Mouse (Mus musculus) heart, postnatal 0 days (tissue): ENCODE results near the gene Dpp9. TPM values are rescaled to one million over a fixed set of nuclear protein-coding genes. Genes with fewer than 3 reads are reported as not detected.

ENCODE experiments used
- ATAC-seq: fragments of 200-750 bp; cut with Nextera tagmentation; 2 replicates; pipeline ENCODE4 v1.8.0; 2017; ENCODE audit warnings: low read depth, moderate number of reproducible peaks, moderate library complexity; ENCODE audit not compliant: insufficient read depth
- DNase-seq: peaks from one replicate; pipeline ENCODE4 v3.0.0-alpha.2; 2016; ENCODE audit warnings: low spot score
- H3K27ac ChIP-seq: fragments of 300-500 bp; sonication (generic); 2 replicates; pipeline ENCODE4 v1.5.1; 2014; ENCODE audit warnings: low read depth, mild to moderate bottlenecking
- H3K27me3 ChIP-seq: fragments of 300-500 bp; sonication (generic); 2 replicates; pipeline ENCODE4 v1.6.1; 2014; ENCODE audit warnings: low read length, mixed read lengths; ENCODE audit not compliant: control insufficient read depth, insufficient read depth
- H3K36me3 ChIP-seq: fragments of 300-500 bp; sonication (generic); replicated peaks from 2 replicates; pipeline ENCODE4 v1.6.1; 2014; ENCODE audit warnings: low read length, mixed read lengths; ENCODE audit not compliant: control insufficient read depth, insufficient read depth
- H3K4me1 ChIP-seq: fragments of 300-500 bp; sonication (generic); 2 replicates; pipeline ENCODE4 v1.6.1; 2014; ENCODE audit warnings: antibody characterized with exemption; ENCODE audit not compliant: control insufficient read depth, insufficient read depth
- H3K4me2 ChIP-seq: fragments of 300-500 bp; sonication (generic); 2 replicates; pipeline ENCODE4 v1.6.1; 2014; ENCODE audit warnings: low read depth, mild to moderate bottlenecking, low read length, moderate library complexity
- H3K4me3 ChIP-seq: fragments of 300-500 bp; sonication (generic); 2 replicates; pipeline ENCODE4 v1.5.1; 2014; ENCODE audit warnings: low read depth, low read length
- H3K9ac ChIP-seq: fragments of 300-500 bp; sonication (generic); replicated peaks from 2 replicates; pipeline ENCODE4 v1.6.1; 2014; ENCODE audit warnings: low read depth, low read length, mixed read lengths
- H3K9me3 ChIP-seq: fragments of 300-500 bp; sonication (generic); replicated peaks from 2 replicates; pipeline ENCODE4 v1.6.1; 2016; ENCODE audit warnings: low read length; ENCODE audit not compliant: control insufficient read depth
- CTCF ChIP-seq: IDR thresholded peaks from 2 replicates; pipeline ENCODE4 v1.5.1; 2016; ENCODE audit warnings: antibody characterized with exemption, control low read depth, low read depth
- EP300 ChIP-seq: IDR thresholded peaks from 2 replicates; pipeline ENCODE4 v1.6.1; 2016; ENCODE audit warnings: antibody characterized with exemption, low read depth
- WGBS: fragments of 180-500 bp; shearing (Covaris S2); extraction: QIAGEN DNeasy Blood & Tissue Kit; methylation state at CpG from one replicate; pipeline ENCODE4 v1.1.7; 2014; 5-methylcytosine and 5-hydroxymethylcytosine counted together
- polyA plus RNA-seq: library from polyadenylated mRNA; unstranded; fragments of >200 nt; fragmentation: Nextera tagmentation; extraction: Ambion mirVana; gene quantifications from 2 replicates; pipeline ENCODE4 v1.2.1, GENCODE M21; 2015
- total RNA-seq: library from RNA; depleted of rRNA; stranded (reverse); fragments of >200 nt; gene quantifications from 2 replicates; pipeline ENCODE4 v1.2.3, GENCODE M21; 2014; ENCODE audit warnings: low replicate concordance

Gene Dpp9
- total and polyA plus RNA-seq, 2 experiments from 2014 or later = 13.3 to 29.0 TPM

DNA sequence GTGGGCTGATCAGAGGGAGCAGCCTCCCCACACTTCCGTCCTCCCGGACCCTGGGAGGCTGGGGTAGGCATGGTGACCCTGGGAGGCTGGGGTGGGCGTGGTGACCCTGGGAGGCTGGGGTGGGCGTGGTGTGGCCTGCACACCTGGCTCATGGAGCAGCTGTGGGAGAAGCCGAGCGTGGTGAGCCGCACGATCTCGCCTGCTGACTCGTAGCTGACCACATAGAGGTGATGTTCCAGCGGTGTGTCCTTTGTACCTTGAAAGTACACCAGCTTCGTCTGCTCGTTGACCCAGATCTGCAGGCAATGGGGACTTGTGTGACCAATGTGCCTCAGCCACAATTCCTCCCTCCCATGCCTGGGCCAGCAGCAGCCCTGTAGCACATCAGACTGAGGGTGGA is 23.9 kb downstream of the Dpp9 start:
- DNase-seq (no peak), ATAC-seq (no peak)
- Histone ChIP-seq H3K27ac (no peak overlapping the region), H3K4me3 (no peak overlapping the region), H3K9ac (no peak overlapping the region), H3K27me3 (no peaks in the 10 kb centered on the region), H3K9me3 (no peaks in the 10 kb centered on the region), H3K4me2 (no peak overlapping the region), H3K36me3 (peaks cover 91% of the 10 kb centered on the region), H3K4me1 (no peaks in the 10 kb centered on the region)
- WGBS = 87% methylated on average over 13 of the region's 13 CpGs
- TF ChIP-seq EP300 (no peak), CTCF (no peak)

DNA sequence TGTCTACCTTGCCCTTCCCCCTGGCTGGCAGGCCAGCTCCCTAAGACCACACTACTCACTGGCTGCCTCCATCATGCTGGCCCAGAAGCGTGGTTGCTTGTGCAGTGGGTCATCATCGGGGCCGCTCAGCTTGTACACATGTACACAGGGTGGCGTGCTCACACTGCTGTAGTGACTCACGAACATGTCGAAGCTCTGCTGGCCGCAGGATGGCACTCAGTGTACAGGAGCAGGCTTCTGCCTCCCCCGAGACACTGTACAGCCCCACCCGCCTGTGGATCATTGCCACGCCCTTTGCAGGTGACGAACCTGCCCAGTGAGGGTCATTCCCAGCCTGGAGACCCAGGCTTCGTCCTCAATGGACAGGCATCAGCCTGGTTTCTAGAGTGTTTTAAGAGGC is 24.3 kb downstream of the Dpp9 start:
- no peak overlapping the region for H3K4me2 ChIP-seq
- 90% methylated on average over 12 of the region's 12 CpGs for WGBS
- ATAC-seq = no peak
- peaks cover 95% of the 10 kb centered on the region for H3K36me3 ChIP-seq
- no peak overlapping the region for H3K9ac ChIP-seq
- H3K4me3 ChIP-seq = no peak overlapping the region
- H3K27me3 ChIP-seq = no peaks in the 10 kb centered on the region
- no peak for DNase-seq
- TF ChIP-seq EP300 (no peak), CTCF (no peak)
- H3K4me1 ChIP-seq = no peaks in the 10 kb centered on the region
- no peaks in the 10 kb centered on the region for H3K9me3 ChIP-seq
- H3K27ac ChIP-seq = no peak overlapping the region

- Histone ChIP-seq H3K9me3 (no peaks in the 10 kb centered on the region), H3K4me1 (no peaks in the 10 kb centered on the region), H3K9ac (no peak overlapping the region), H3K4me2 (no peak overlapping the region), H3K27ac (no peak overlapping the region), H3K36me3 (peaks cover 92% of the 10 kb centered on the region), H3K4me3 (no peak overlapping the region), H3K27me3 (no peaks in the 10 kb centered on the region)
- no peak for ATAC-seq
- WGBS = 76% methylated on average over 6 of the region's 6 CpGs
- no peak for DNase-seq
- TF ChIP-seq EP300 (no peak), CTCF (no peak)
These were observed 27.4 kb downstream of the Dpp9 start for GRCm38 (mm10) chr17:56191266-56191665.

- ATAC-seq (peak; percentile 40), DNase-seq (peak; percentile 56)
- 34% methylated on average over 11 of the region's 11 CpGs for WGBS
- peaks cover 59% of the 10 kb centered on the region for H3K36me3 ChIP-seq
- TF ChIP-seq CTCF (no peak), EP300 (no peak)
- H3K27ac ChIP-seq = peak overlapping the region; percentile 71
- no peaks in the 10 kb centered on the region for H3K27me3 ChIP-seq
- H3K9ac ChIP-seq = 0 out of 2 replicates have a peak overlapping the region, but pooled peaks have one; percentile 1
- H3K4me3 ChIP-seq = no peak overlapping the region
- H3K4me1 ChIP-seq = peaks cover 6% of the 10 kb centered on the region; the same call in 1 of the 2 replicates
- 0 out of 2 replicates have a peak overlapping the region, but pooled peaks have one; percentile 81 for H3K4me2 ChIP-seq
- no peaks in the 10 kb centered on the region for H3K9me3 ChIP-seq
These were observed 33.2 kb downstream of the Dpp9 start for GRCm38 (mm10) chr17:56185281-56186141.

DNA sequence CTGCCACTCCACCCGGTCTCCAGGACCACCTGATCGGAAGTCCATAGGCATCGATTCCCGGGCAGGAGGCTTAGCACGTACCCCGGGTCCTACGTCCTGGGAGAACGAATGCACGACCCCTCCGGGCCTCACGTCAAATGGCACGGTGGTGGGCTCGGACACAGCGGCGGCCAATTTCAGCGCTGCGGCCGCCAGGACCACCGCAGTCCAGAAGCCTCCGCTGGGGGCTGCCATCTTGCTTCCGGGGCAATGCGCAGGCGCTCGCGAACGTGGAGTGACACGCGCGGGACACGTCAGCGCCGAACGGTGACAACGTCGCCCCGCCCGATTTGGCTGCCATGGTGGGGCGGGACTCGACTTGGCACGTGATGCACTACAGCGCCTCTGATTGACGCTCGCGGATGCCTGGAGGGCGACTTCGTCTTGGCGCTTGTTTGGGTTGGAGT is 35.0 kb downstream of the Dpp9 start, which contains the start of gene Mydgf:
TSS of gene Mydgf (minus strand) at position 263 of the 446 bp plus-strand sequence.
- WGBS = under 1% methylated on average over 47 of the region's 47 CpGs
- Histone ChIP-seq H3K36me3 (peaks cover 59% of the 10 kb centered on the region), H3K4me1 (peaks cover 6% of the 10 kb centered on the region; the same call in 1 of the 2 replicates), H3K4me3 (peak within 1 kb of the TSS; percentile 76), H3K27ac (peak within 1 kb of the TSS; percentile 63), H3K27me3 (no peaks in the 10 kb centered on the region), H3K4me2 (peak within 1 kb of the TSS; percentile 81), H3K9me3 (no peaks in the 10 kb centered on the region), H3K9ac (peak within 1 kb of the TSS; percentile 70)
- no peak for TF ChIP-seq CTCF
- TF ChIP-seq EP300 = no peak
- ATAC-seq (peak; percentile 96), DNase-seq (peak; percentile 92)
